Mouse (Mus musculus) liver, embryonic 14.5 days (tissue): ENCODE data around the gene Arap1. TPM values are rescaled to one million over a fixed set of nuclear protein-coding genes. Genes with fewer than 3 reads are reported as not detected.

ENCODE experiments used
- ATAC-seq: fragments of 200-750 bp; cut with Nextera tagmentation; 2 replicates; pipeline ENCODE4 v1.8.0; 2017; ENCODE audit warnings: moderate number of reproducible peaks, mild to moderate bottlenecking, moderate library complexity; ENCODE audit not compliant: insufficient read depth
- DNase-seq, 3 experiments: peaks; one replicate each; pipeline ENCODE4 v3.0.0-alpha.2; 2012 to 2013; ENCODE audit warnings: low read depth in 3 of 3, low spot score in 3 of 3
- H3K27ac ChIP-seq: fragments of 300-500 bp; sonication (generic); 2 replicates; pipeline ENCODE4 v1.5.1; 2014; ENCODE audit warnings: moderate library complexity, mild to moderate bottlenecking, control low read depth, inconsistent platforms
- H3K27me3 ChIP-seq: fragments of 300-500 bp; sonication (generic); 2 replicates; pipeline ENCODE4 v1.6.1; 2014; ENCODE audit warnings: mild to moderate bottlenecking, low read length, moderate library complexity; ENCODE audit not compliant: control insufficient read depth, insufficient read depth
- H3K36me3 ChIP-seq: fragments of 300-500 bp; sonication (generic); replicated peaks from 2 replicates; pipeline ENCODE4 v1.6.1; 2014; ENCODE audit warnings: low read depth; ENCODE audit not compliant: control insufficient read depth, insufficient read depth
- H3K4me1 ChIP-seq, 2 experiments: fragments of 200-500 bp in 1 of 2; fragments of 300-500 bp in 1 of 2; sonication (generic) in 1 of 2; replicated peaks; 2 replicates each; pipeline ENCODE4 v1.6.1; 2012 to 2014; ENCODE audit warnings: antibody characterized with exemption in 1 of 2, inconsistent platforms in 1 of 2, low read length in 1 of 2; ENCODE audit not compliant: control insufficient read depth in 2 of 2, insufficient read depth in 2 of 2
- H3K4me2 ChIP-seq: fragments of 300-500 bp; sonication (generic); 2 replicates; pipeline ENCODE4 v1.6.1; 2014; ENCODE audit warnings: low read depth, mild to moderate bottlenecking, control low read depth, moderate library complexity
- H3K4me3 ChIP-seq, 2 experiments: fragments of 200-500 bp in 1 of 2; fragments of 300-500 bp in 1 of 2; sonication (generic) in 1 of 2; 2 replicates each; pipeline ENCODE4 v1.5.1; 2012 to 2014; ENCODE audit warnings: low read depth in 2 of 2, low read length in 2 of 2, mild to moderate bottlenecking in 2 of 2, control low read depth in 1 of 2, inconsistent platforms in 1 of 2, moderate library complexity in 1 of 2; ENCODE audit not compliant: insufficient read depth in 1 of 2
- H3K9ac ChIP-seq: fragments of 300-500 bp; sonication (generic); replicated peaks from 2 replicates; pipeline ENCODE4 v1.6.1; 2014; ENCODE audit warnings: mild to moderate bottlenecking, control low read depth, moderate library complexity
- H3K9me3 ChIP-seq: fragments of 300-500 bp; sonication (generic); 2 replicates; pipeline ENCODE4 v1.6.1; 2016; ENCODE audit warnings: low read length, mixed read lengths; ENCODE audit not compliant: control insufficient read depth
- CTCF ChIP-seq: IDR thresholded peaks from 2 replicates; pipeline ENCODE4 v1.5.1; 2016; ENCODE audit warnings: antibody characterized with exemption, low read depth, control low read depth
- EP300 ChIP-seq: IDR thresholded peaks from 2 replicates; pipeline ENCODE4 v1.6.1; 2016; ENCODE audit warnings: antibody characterized with exemption, low read depth
- WGBS: fragments of 180-500 bp; shearing (Covaris S2); extraction: QIAGEN DNeasy Blood & Tissue Kit; methylation state at CpG from one replicate; pipeline ENCODE4 v1.1.7; 2014; ENCODE audit not compliant: insufficient replicate concordance; 5-methylcytosine and 5-hydroxymethylcytosine counted together
- polyA plus RNA-seq, 2 experiments: library from polyadenylated mRNA; depleted of rRNA in 1 of 2; stranded (reverse) in 1 of 2; unstranded in 1 of 2; fragments of >200 nt; fragmentation: Nextera tagmentation in 1 of 2; extraction: Ambion mirVana in 1 of 2; gene quantifications; 2 replicates each; pipeline versions ENCODE4 v1.2.1 to v1.2.3; 2012 to 2014

The Arap1 gene
- polyA plus RNA-seq, 2 experiments: 13.7 to 13.9 TPM

- Histone ChIP-seq H3K9me3 (no peaks in the 10 kb centered on the region), H3K4me1 (no peaks in the 10 kb centered on the region), H3K27me3 (no peaks in the 10 kb centered on the region), H3K4me3 (no peak overlapping the region), H3K27ac (no peak overlapping the region), H3K36me3 (no peaks in the 10 kb centered on the region), H3K4me2 (no peak overlapping the region), H3K9ac (no peak overlapping the region)
- DNase-seq (no peak), ATAC-seq (no peak)
- WGBS: 45% methylated on average over 9 of the region's 9 CpGs
- TF ChIP-seq EP300: no peak
Measured at GRCm38 (mm10) chr7:101459305-101459813, 111.5 kb downstream of the Arap1 start.

GRCm38 (mm10) chr7:101459923-101460607 lies 112.2 kb downstream of the Arap1 start:
- Histone ChIP-seq H3K9ac (no peak overlapping the region), H3K27me3 (no peaks in the 10 kb centered on the region), H3K4me1 (no peaks in the 10 kb centered on the region), H3K4me3 (no peak overlapping the region), H3K27ac (no peak overlapping the region), H3K9me3 (no peaks in the 10 kb centered on the region), H3K4me2 (no peak overlapping the region), H3K36me3 (no peaks in the 10 kb centered on the region)
- WGBS: 38% methylated on average over 10 of the region's 10 CpGs
- ATAC-seq: no peak
- no peak for TF ChIP-seq CTCF
- no peak for TF ChIP-seq EP300
- no peak for DNase-seq

- no peak overlapping the region for H3K4me3 ChIP-seq
- no peak for TF ChIP-seq CTCF
- TF ChIP-seq EP300: no peak
- H3K4me2 ChIP-seq: no peak overlapping the region
- ATAC-seq (no peak), DNase-seq (no peak)
- H3K27me3 ChIP-seq: no peaks in the 10 kb centered on the region
- no peaks in the 10 kb centered on the region for H3K36me3 ChIP-seq
- H3K9me3 ChIP-seq: no peaks in the 10 kb centered on the region
- H3K27ac ChIP-seq: no peak overlapping the region
- no peaks in the 10 kb centered on the region for H3K4me1 ChIP-seq
- no peak overlapping the region for H3K9ac ChIP-seq
- WGBS: 43% methylated on average over 10 of the region's 10 CpGs
Measured at GRCm38 (mm10) chr7:101460608-101460957, 112.7 kb downstream of the Arap1 start.

GRCm38 (mm10) chr7:101461571-101461970 lies 113.7 kb downstream of the Arap1 start:
- 65% methylated on average over 11 of the region's 11 CpGs for WGBS
- Histone ChIP-seq H3K36me3 (no peaks in the 10 kb centered on the region), H3K4me1 (0 out of 4 replicates have a peak, but pooled peaks cover 0 to 4% of the 10 kb centered on the region in 2 experiments), H3K27me3 (no peaks in the 10 kb centered on the region), H3K9me3 (no peaks in the 10 kb centered on the region), H3K9ac (no peak overlapping the region), H3K4me3 (no peak overlapping the region), H3K4me2 (no peak overlapping the region), H3K27ac (no peak overlapping the region)
- no peak for DNase-seq
- no peak for TF ChIP-seq CTCF
- no peak for TF ChIP-seq EP300
- ATAC-seq: no peak

Other genes with a start within 250 kb of the Arap1 start
- 3.1 and 3.5 TPM in 2 replicates for gene Atg16l2, start 45.8 kb upstream of the Arap1 start, polyA plus RNA-seq (2012; rRNA removed)
- gene Atg16l2, start 45.8 kb upstream of the Arap1 start, polyA plus RNA-seq (2014; fragmentation: Nextera tagmentation; extraction: Ambion mirVana): 1.3 and 1.8 TPM in 2 replicates
- 71.0 and 71.8 TPM in 2 replicates for gene Stard10, start 31.0 kb upstream of the Arap1 start, polyA plus RNA-seq (2012; rRNA removed)
- gene Stard10, start 31.0 kb upstream of the Arap1 start, polyA plus RNA-seq (2014; fragmentation: Nextera tagmentation; extraction: Ambion mirVana): 98.2 and 102 TPM in 2 replicates
- not detected in 2 replicates for gene Gm45837, start 62.8 kb downstream of the Arap1 start, polyA plus RNA-seq (2012; rRNA removed)
- 4.3 TPM in 1 of 2 replicates, not detected in the other for gene Gm45837, start 62.8 kb downstream of the Arap1 start, polyA plus RNA-seq (2014; fragmentation: Nextera tagmentation; extraction: Ambion mirVana)
- gene Pde2a, start 73.6 kb downstream of the Arap1 start, polyA plus RNA-seq (2012; rRNA removed): 3.0 and 3.2 TPM in 2 replicates
- gene Pde2a, start 73.6 kb downstream of the Arap1 start, polyA plus RNA-seq (2014; fragmentation: Nextera tagmentation; extraction: Ambion mirVana): 2.5 and 6.6 TPM in 2 replicates
- gene Art2b, start 237.5 kb downstream of the Arap1 start, polyA plus RNA-seq (2012; rRNA removed): 0.05 and 0.07 TPM in 2 replicates
- not detected in 2 replicates for gene Art2b, start 237.5 kb downstream of the Arap1 start, polyA plus RNA-seq (2014; fragmentation: Nextera tagmentation; extraction: Ambion mirVana)